Mouse (Mus musculus): ENCODE data around the gene Slc9b1. TPM values are rescaled to one million over a fixed set of nuclear protein-coding genes. Genes with fewer than 3 reads are reported as not detected.

Slc9b1 gene
- 0.11 and 0.34 TPM in 2 replicates for polyA plus RNA-seq (2015; fragmentation: Nextera tagmentation; extraction: Ambion mirVana)

GRCm38 (mm10) chr3:135347739-135348264 lies at the start of gene Slc9b1:
TSS of gene Slc9b1 (plus strand) at chr3:135348029.

GRCm38 (mm10) chr3:135307411-135308259 lies 40.2 kb upstream of the Slc9b1 start, which contains the start of gene Slc9b2:
TSS of gene Slc9b2 (plus strand) at chr3:135307700.

GRCm38 (mm10) chr3:135423608-135424212 lies 75.9 kb downstream of the Slc9b1 start, which contains the start of gene Cisd2:
TSS of gene Cisd2 (minus strand) at chr3:135423925.

GRCm38 (mm10) chr3:135437758-135438495 lies 90.1 kb downstream of the Slc9b1 start, which contains the start of gene Ube2d3:
TSS of gene Ube2d3 (plus strand) at chr3:135438149.

Other genes with a start within 250 kb of the Slc9b1 start
- gene Cenpe, start 135.5 kb upstream of the Slc9b1 start, polyA plus RNA-seq (2015; fragmentation: Nextera tagmentation; extraction: Ambion mirVana) = 3.7 and 5.5 TPM in 2 replicates
- 3.5 and 5.7 TPM in 2 replicates for gene Bdh2, start 66.8 kb upstream of the Slc9b1 start, polyA plus RNA-seq (2015; fragmentation: Nextera tagmentation; extraction: Ambion mirVana)
- 0.25 and 0.43 TPM in 2 replicates for gene Slc9b2, start 40.3 kb upstream of the Slc9b1 start, polyA plus RNA-seq (2015; fragmentation: Nextera tagmentation; extraction: Ambion mirVana)
- gene Cisd2, start 75.9 kb downstream of the Slc9b1 start, polyA plus RNA-seq (2015; fragmentation: Nextera tagmentation; extraction: Ambion mirVana) = 27.2 and 31.5 TPM in 2 replicates
- gene Ube2d3, start 90.1 kb downstream of the Slc9b1 start, polyA plus RNA-seq (2015; fragmentation: Nextera tagmentation; extraction: Ambion mirVana) = 371 and 425 TPM in 2 replicates
- gene Manba, start 137.6 kb downstream of the Slc9b1 start, polyA plus RNA-seq (2015; fragmentation: Nextera tagmentation; extraction: Ambion mirVana) = 9.1 and 9.3 TPM in 2 replicates